Mouse (Mus musculus): ENCODE measurements around the gene 1700016C15Rik.

Gene 1700016C15Rik

GRCm38 (mm10) chr1:177717057-177717835, 12.4 kb upstream of the 1700016C15Rik start:
- CTCF ChIA-PET = no interaction called here

GRCm38 (mm10) chr1:177718340-177719028, 11.1 kb upstream of the 1700016C15Rik start:
- CTCF ChIA-PET = no interaction called here

- CTCF ChIA-PET = no interaction called here
Measured at GRCm38 (mm10) chr1:177719029-177719427, 10.6 kb upstream of the 1700016C15Rik start.

GRCm38 (mm10) chr1:177723786-177724185, 5.8 kb upstream of the 1700016C15Rik start:
- CTCF ChIA-PET = no interaction called here

GRCm38 (mm10) chr1:177726870-177727269, 2.7 kb upstream of the 1700016C15Rik start:
- CTCF ChIA-PET = no interaction called here

- CTCF ChIA-PET = no interaction called here
Measured at GRCm38 (mm10) chr1:177727883-177728525, 1.6 kb upstream of the 1700016C15Rik start.

GRCm38 (mm10) chr1:177731973-177732372, 2.4 kb downstream of the 1700016C15Rik start:
- CTCF ChIA-PET = no interaction called here

GRCm38 (mm10) chr1:177737505-177738105, 8.0 kb downstream of the 1700016C15Rik start:
- CTCF ChIA-PET = no interaction called here

- CTCF ChIA-PET = no interaction called here
Measured at GRCm38 (mm10) chr1:177740707-177741106, 11.1 kb downstream of the 1700016C15Rik start.

- CTCF ChIA-PET = interaction anchor here (0.6 kb wide), 1 partner anchor 760 kb away, joined by 4 read pairs; no protein-coding TSS in a partner anchor
Measured at GRCm38 (mm10) chr1:177742119-177742518, 12.5 kb downstream of the 1700016C15Rik start.

- CTCF ChIA-PET = no interaction called here
Measured at GRCm38 (mm10) chr1:177744521-177745325, 15.1 kb downstream of the 1700016C15Rik start.

- CTCF ChIA-PET = no interaction called here
Measured at GRCm38 (mm10) chr1:177747869-177748540, 18.4 kb downstream of the 1700016C15Rik start.

GRCm38 (mm10) chr1:177753496-177753895, 23.9 kb downstream of the 1700016C15Rik start:
- CTCF ChIA-PET = no interaction called here

GRCm38 (mm10) chr1:177757249-177757648, 27.6 kb downstream of the 1700016C15Rik start:
- CTCF ChIA-PET = no interaction called here

- CTCF ChIA-PET = interaction anchor here (0.8 kb wide), 1 partner anchor 11 kb away, joined by 4 read pairs; no protein-coding TSS in a partner anchor
Measured at GRCm38 (mm10) chr1:177768931-177769330, 39.3 kb downstream of the 1700016C15Rik start.

- CTCF ChIA-PET = no interaction called here
Measured at GRCm38 (mm10) chr1:177777397-177777796, 47.8 kb downstream of the 1700016C15Rik start.

- CTCF ChIA-PET = no interaction called here
Measured at GRCm38 (mm10) chr1:177792835-177793234, 63.2 kb downstream of the 1700016C15Rik start.

- CTCF ChIA-PET = no interaction called here
Measured at GRCm38 (mm10) chr1:177794866-177795265, 65.3 kb downstream of the 1700016C15Rik start.

GRCm38 (mm10) chr1:177795421-177796192, 66.0 kb downstream of the 1700016C15Rik start:
- CTCF ChIA-PET = no interaction called here

Measured in spleen, embryonic (tissue).